Mouse (Mus musculus): Measurements from ENCODE around the gene Gpr137.

GRCm38 (mm10) chr19:6949951-6950350 is 7.7 kb upstream of the Gpr137 start:
- TF ChIP-seq POLR2A (IDR thresholded peaks at IDR 0.05; ENCODE audit: insufficient read depth, low read length): no peak
- no peak for TF ChIP-seq CTCF (IDR thresholded peaks at IDR 0.05; ENCODE audit: low read depth, low read length)
- TF ChIP-seq EP300 (IDR thresholded peaks at IDR 0.05; ENCODE audit: insufficient read depth, low read depth, low read length): no peak
